Mouse (Mus musculus) erythroid progenitor cell, adult 5-6 weeks (primary cell): ENCODE results near the gene Dpyd. TPM values are rescaled to one million over a fixed set of nuclear protein-coding genes. Genes with fewer than 3 reads are reported as not detected.
A peak's percentile ranks its signal among the peaks of the same experiment; 100 is the strongest.

Source experiments
- ATAC-seq: replicated peaks from 2 replicates; pipeline ENCODE4 v1.8.0; 2016; ENCODE audit warnings: moderate number of reproducible peaks, mild to moderate bottlenecking, moderate TSS enrichment, inconsistent platforms; ENCODE audit not compliant: poor library complexity, low FRiP score, severe bottlenecking
- total RNA-seq, 2 experiments: library from RNA; stranded (forward) in 1 of 2; stranded (reverse) in 1 of 2; fragments of 150-400 nt in 1 of 2; fragments of 186-747, 209-891 nt in 1 of 2; gene quantifications; 2 replicates each; pipeline versions ENCODE4 v1.2.3 to v1.2.4; 2015 to 2017; ENCODE audit warnings: low replicate concordance in 2 of 2

Dpyd gene
- total RNA-seq (2015; ENCODE audit: low replicate concordance) (not detected in 2 replicates), total RNA-seq (2017; ENCODE audit: low replicate concordance) (not detected in 2 replicates)

DNA sequence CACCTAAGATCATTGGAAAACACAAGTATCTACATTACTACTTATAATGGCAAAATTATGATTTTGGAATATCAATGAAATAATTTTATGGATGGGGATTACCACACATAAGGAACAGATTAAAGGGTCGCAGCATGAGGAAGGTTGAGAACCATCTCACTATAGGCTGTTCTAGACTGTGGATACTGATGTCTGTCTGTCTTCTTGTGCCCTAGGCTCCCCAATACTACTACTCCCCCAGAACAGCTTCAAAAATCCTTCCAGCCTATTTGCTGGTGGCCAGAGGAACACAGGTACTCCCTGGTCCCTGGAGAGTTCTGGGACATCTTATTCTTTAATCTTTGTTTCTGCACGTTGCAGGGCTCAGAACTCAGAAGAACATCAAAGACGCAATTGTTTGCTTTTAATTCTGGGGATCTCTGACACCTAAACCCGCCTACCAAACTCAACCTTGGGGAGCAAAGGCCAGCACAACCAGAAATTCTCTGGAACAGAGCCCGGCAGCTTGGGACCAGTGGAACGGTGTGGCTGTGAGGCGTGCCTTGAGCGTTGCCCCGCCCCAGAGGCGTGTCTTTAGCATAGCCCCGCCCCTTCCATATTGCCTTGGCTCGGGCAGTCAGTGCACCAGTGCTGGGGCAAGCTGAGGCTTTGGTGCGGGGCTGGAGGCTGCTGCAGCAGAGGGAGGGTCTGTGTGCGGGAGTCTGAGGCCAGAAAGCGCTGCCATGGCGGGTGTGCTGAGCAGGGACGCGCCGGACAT is at the start of gene Dpyd:
TSS of gene Dpyd (plus strand) at position 576 of the 757 bp plus-strand sequence.
- ATAC-seq: peak; percentile 30; the same call in 1 of the 2 replicates

- ATAC-seq: no peak
These were observed 24.3 kb upstream of the Dpyd start for GRCm38 (mm10) chr3:118537676-118538075.

DNA sequence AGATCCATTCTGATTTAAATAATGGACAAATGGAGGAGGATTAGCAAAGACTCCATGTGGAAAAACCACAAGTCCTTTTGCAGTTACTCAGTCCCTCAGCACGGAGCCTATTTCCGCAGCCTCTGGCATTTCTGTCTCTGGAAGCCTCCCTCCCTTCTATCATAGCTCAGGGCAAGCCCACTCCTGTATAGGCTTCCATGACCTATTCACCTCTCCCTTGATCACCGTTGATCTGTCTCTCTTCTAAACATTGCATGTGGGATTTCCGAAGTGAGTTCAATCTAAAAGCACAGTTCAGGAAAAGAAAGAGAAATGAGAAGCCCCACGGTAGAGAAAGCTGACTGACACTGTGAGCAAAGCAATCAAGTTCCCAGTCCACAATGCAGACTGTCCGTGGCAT is 20.2 kb upstream of the Dpyd start:
- no peak for ATAC-seq

DNA sequence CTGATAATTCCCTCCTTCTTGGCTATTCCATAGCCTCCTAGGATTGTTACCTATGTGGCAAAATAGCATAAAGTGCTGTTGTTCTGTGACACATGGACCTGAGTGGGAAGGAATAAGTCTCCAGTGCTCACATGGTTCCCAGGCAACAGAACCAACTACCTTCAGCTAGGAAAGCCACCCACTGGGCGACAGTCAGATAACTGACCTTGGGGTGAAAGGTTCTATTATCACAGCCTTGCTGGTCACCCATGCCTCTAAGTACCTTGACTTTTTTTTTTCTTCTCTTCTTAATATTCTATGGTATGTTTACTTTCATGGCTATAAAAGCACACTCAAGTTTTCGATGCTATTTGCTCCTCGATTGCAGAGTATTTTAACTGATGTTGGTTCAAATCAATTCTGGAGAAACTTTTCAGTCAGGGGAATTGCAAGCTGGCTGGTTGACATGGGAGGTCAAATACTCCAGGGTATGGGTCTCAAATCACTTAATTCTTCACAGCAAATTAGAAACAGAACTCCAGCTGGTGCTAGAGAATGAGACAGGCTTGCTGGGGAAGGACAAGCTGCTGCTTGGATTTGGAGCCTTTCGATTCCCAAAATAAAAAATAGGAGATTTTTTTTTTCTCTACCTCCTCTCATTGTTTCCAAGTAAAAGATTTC is 14.2 kb upstream of the Dpyd start:
- ATAC-seq: no peak

GRCm38 (mm10) chr3:118557605-118558004 is 4.3 kb upstream of the Dpyd start:
- ATAC-seq: no peak

DNA sequence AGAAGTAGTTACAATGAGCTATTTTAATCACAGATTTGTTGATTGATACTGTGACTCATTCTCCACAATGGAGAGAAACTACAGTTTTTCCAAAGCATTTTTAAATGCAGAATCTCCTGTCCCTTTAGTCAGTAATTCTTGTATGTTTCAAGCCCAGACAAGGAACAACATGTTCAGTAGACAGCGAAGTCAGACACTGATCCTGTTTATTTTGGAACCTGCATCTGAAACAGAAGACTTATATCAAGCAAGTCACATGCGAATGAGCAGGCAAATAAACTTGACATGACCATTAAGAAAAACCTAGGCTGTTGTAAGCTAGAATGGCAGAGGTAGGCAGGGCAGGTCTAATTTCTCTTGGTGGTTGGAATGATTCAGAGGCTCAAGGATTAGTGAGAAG is 2.0 kb upstream of the Dpyd start:
- ATAC-seq: no peak

GRCm38 (mm10) chr3:118562311-118562671 is 362 bp downstream of the Dpyd start:
- no peak for ATAC-seq

GRCm38 (mm10) chr3:118566779-118567178 is 4.8 kb downstream of the Dpyd start:
- ATAC-seq: no peak

- no peak for ATAC-seq
These were observed 8.3 kb downstream of the Dpyd start for GRCm38 (mm10) chr3:118570197-118570596.

DNA sequence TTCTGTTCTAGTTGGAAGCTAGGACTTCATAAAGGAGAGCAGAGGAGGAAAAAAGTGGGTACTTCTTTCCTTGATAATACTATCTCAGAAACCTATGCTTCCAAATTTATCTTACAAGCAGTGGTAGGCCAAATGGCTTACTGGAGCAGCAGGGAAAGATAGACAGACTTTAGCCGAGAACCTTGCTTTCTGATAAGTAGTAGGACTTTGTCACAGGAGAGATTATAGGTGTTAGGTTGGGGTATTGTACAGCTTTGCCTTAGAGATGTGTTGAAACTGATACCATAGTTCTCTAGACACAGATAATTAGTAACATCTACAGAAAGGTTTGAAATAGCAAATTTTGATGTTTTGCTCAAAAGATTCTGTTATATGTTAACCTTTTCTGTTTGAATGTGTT is 28.6 kb downstream of the Dpyd start:
- no peak for ATAC-seq

DNA sequence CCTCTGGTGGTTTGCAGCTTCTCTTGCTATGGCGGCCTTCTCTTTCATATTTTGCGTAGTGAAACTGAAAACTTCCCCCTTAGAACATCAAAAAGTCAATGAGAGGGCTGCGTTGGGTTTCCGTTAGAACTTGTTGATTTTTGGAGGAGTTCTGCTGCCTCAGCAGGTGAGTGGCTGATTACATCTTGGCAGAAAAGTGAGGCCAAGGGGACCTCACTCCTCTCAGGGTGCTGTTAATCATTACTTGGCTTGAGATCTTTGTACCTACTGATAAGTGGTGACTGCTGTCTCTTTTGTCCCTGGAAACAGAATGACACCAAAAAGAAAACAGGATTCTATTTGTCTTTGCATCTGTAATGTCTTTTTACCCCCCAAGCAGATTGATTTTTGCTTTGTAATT is 32.9 kb downstream of the Dpyd start:
- ATAC-seq: no peak

DNA sequence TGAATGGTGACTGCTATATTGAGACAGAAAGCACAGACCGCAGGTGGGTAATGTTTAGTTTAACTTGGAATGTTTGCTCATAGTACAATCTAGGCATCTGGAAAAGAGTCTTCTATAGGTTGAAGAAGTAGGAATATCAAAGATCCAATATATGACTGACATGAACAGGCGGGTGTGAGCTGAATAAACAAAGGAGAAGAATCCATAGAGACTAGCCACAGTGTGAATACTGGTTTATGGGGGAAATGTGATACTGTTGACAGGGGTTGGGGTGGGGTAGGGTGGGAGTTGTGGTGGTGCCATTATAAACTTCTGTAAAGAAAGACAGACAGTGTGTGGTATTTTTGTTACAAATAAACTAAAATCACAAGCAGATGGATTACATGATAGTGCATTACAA is 33.8 kb downstream of the Dpyd start:
- no peak for ATAC-seq

DNA sequence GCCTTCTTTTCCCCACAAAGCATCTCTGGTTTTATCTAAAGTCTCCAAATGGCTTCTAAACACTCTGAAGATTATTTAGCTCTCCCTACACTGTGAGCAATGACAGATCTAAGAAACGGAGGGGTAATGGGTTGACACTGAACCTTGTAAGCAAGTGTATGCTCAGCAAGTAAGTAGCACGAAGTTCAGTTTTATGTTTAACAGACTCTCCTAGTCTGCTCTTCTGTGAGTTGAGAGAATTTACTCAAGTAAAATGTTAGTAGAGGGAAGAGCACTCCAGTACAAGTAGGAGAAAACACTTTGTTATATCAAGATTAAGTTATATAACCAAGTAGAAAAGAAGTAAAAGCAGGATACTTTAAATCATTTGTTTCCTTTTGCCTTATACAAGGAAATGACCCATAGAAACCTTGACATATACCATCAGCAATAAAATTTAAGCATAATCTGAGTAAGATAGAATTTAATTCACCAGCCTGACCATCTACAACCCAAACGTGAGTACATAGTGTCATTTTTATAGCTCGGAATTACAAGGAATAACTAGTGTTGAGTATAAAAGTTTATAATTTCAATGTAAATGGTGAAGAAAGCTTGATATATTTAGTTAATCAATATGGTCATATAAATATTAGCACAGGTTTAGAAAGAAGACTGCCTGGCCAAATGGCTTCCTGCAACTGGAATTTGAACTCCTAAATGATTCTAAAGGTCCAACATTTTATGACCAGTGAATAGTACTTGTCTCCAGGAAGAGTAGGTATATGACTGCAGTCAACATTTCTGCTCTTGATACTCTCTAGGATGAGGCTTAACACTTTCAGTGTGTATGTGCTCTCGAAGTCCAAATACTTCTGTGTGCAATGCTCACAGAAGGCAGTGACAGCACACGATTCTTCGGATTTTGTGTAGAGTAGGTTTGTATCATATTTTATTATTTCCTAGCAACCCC is 40.0 kb downstream of the Dpyd start:
- no peak for ATAC-seq

DNA sequence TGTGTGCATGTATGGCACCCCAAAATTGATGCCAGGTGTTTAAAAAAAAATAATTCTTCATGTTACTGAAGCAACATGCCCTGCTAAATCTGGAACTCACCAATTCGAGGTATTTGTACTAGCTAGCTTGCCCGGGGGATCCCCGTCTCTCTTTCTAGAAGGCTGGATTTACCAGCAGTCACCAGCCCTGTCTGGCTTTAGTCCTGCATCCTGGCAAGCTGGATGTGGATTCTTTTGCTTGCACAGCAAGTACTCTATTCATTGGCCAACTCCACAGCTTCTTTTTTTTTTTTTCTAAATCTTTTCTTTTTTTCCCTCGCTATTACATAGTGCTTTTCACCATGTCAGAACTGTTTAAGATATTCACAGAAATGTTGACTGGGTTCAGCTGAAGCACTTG is 46.8 kb downstream of the Dpyd start:
- ATAC-seq: no peak

- ATAC-seq: no peak
These were observed 64.8 kb downstream of the Dpyd start for GRCm38 (mm10) chr3:118626455-118627375.

DNA sequence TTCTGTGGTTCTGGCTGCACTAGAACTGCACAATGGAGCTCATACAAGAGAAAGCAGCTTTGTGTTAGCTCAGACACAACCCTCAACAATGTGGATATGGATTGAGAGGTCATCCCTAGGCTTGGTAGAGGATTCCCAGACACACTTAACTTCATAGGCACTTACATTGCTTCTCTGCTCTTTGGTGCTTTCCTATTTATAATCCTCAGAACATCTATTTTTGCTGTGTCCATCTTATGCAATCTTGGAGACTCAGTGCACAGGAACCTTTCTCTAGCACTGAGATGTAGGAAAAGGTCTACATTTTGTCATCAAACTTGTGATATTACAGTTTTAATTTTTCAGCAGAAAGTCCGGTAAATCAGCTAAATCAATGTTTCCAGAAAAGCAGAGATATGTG is 67.8 kb downstream of the Dpyd start:
- ATAC-seq: no peak

- ATAC-seq: no peak
These were observed 84.2 kb downstream of the Dpyd start for GRCm38 (mm10) chr3:118646024-118646570.

DNA sequence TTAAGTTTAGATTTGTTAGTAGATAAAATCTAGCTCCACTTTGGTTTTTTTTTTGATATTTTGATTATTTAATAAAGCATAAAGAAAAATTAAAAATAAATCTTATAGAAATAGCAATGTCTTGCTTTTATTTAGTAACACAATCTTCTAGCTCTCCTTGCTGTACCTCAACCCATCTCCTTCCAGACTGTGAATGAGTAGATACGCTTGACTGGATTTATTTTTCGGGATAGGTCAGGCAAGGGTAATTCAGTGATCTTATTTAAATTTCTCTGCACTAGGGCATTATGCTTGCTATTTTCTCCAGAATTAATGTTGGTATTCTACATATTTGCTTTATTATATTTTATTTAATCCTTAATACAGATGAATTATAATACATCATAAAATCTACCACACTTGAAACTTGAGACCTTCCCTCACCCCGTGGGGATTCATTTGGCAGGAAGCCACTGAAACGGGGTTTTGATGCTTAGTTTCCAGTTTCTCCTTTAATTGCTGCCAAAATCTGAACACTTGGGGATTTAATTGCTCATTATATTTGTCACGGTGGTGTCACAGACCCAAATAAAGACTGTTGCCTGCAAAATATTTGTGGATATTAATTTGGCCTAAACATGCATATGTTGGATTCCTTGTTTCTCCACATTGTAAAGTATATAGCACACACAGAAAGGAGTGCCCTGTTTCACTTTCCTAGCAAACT is 102.2 kb downstream of the Dpyd start:
- no peak for ATAC-seq
